Mouse (Mus musculus): ENCODE data around the gene Nsdhl. TPM values are rescaled to one million over a fixed set of nuclear protein-coding genes. Genes with fewer than 3 reads are reported as not detected.

Gene Nsdhl
- total RNA-seq, 2 experiments from 2014 or later, result 23.6 to 27.6 TPM

- no peak for DNase-seq (ENCODE audit: extremely low spot score in 1 of 2, low spot score in 1 of 2)
These were observed 74.0 kb downstream of the Nsdhl start for GRCm38 (mm10) chrX:72992291-72992919.

GRCm38 (mm10) chrX:72995542-72995941 is 77.2 kb downstream of the Nsdhl start:
- no peak for DNase-seq (ENCODE audit: extremely low spot score in 1 of 2, low spot score in 1 of 2)

GRCm38 (mm10) chrX:73003110-73003509 is 84.8 kb downstream of the Nsdhl start:
- no peak for DNase-seq (ENCODE audit: extremely low spot score in 1 of 2, low spot score in 1 of 2)

GRCm38 (mm10) chrX:73005678-73006077 is 87.3 kb downstream of the Nsdhl start:
- DNase-seq (ENCODE audit: extremely low spot score in 1 of 2, low spot score in 1 of 2), result no peak

- DNase-seq (ENCODE audit: extremely low spot score in 1 of 2, low spot score in 1 of 2), result peak; percentile 74 to 90
These were observed 89.5 kb downstream of the Nsdhl start for GRCm38 (mm10) chrX:73007597-73008479.

Small RNA genes within 50 kb of the gene (microRNA-seq; reads per million reads assigned to microRNA genes)
- gene Mir2137, result 0 to 0.20 reads per million in 2 experiments

Other genes with a start within 250 kb of the Nsdhl start
- under 1 TPM; 0.73 to 0.79 TPM for gene Gabrq, start 93.4 kb upstream of the Nsdhl start, total RNA-seq (2021)
- gene Cetn2, start 146 bp upstream of the Nsdhl start, total RNA-seq (2021), result 10 to 100 TPM; 49.8 to 55.4 TPM
- gene Zfp185, start 68.8 kb downstream of the Nsdhl start, total RNA-seq (2021), result 1 to 10 TPM in 1 of 2 experiments, under 1 TPM in 1; 0.69 to 1.5 TPM
- under 1 TPM; 0.25 to 0.38 TPM for gene Pnma5, start 118.5 kb downstream of the Nsdhl start, total RNA-seq (2021)
- gene Pnma3, start 146.2 kb downstream of the Nsdhl start, total RNA-seq (2021), result 10 to 100 TPM; 15.7 to 25.1 TPM
- gene Xlr4a, start 163.9 kb downstream of the Nsdhl start, total RNA-seq (2021), result 1 to 10 TPM in 1 of 2 experiments, not detected in 1; 2.7 TPM
- gene Xlr3a, start 178.5 kb downstream of the Nsdhl start, total RNA-seq (2021), result 1 to 10 TPM; 2.0 to 3.4 TPM
- gene Gm14685, start 198.5 kb downstream of the Nsdhl start, total RNA-seq (2021), result 1 to 10 TPM; 2.9 to 3.1 TPM
- not detected for gene Xlr5b, start 230.2 kb downstream of the Nsdhl start, total RNA-seq (2021)
- gene DXBay18, start 230.9 kb downstream of the Nsdhl start, total RNA-seq (2021), result 1 to 10 TPM in 1 of 2 experiments, under 1 TPM in 1; 0.63 to 1.3 TPM

Measured in layer of hippocampus, postnatal 25 days (tissue).